Mouse (Mus musculus) T-cell, adult 2 months (primary cell): Measurements from ENCODE around the gene Atp4a.

Experiments used
- DNase-seq: peaks from one replicate; pipeline ENCODE4 v3.0.0; 2022; ENCODE audit warnings: low spot score

Gene Atp4a

GRCm38 (mm10) chr7:30711942-30712341, at the start of gene Atp4a:
Atp4a (plus strand) TSS chr7:30712209.
- DNase-seq = no peak

- DNase-seq = peak; percentile 91
Measured at GRCm38 (mm10) chr7:30664529-30665200, 47.3 kb upstream of the Atp4a start, which contains the start of gene Haus5. Haus5 (minus strand) TSS chr7:30664994.

GRCm38 (mm10) chr7:30665321-30665720, 46.7 kb upstream of the Atp4a start:
- DNase-seq = no peak

GRCm38 (mm10) chr7:30669229-30669628, 42.8 kb upstream of the Atp4a start:
- no peak for DNase-seq

GRCm38 (mm10) chr7:30671480-30671879, 40.5 kb upstream of the Atp4a start, which contains the start of gene Pmis2:
Pmis2 (minus strand) TSS chr7:30671605.
- no peak for DNase-seq

- no peak for DNase-seq
Measured at GRCm38 (mm10) chr7:30678263-30678975, 33.6 kb upstream of the Atp4a start.

GRCm38 (mm10) chr7:30681897-30682296, 30.1 kb upstream of the Atp4a start:
- DNase-seq = no peak

GRCm38 (mm10) chr7:30683425-30683824, 28.6 kb upstream of the Atp4a start:
- DNase-seq = no peak

- no peak for DNase-seq
Measured at GRCm38 (mm10) chr7:30688325-30688724, 23.7 kb upstream of the Atp4a start.

GRCm38 (mm10) chr7:30698101-30698500, 13.9 kb upstream of the Atp4a start:
- DNase-seq = no peak

GRCm38 (mm10) chr7:30698589-30698988, 13.4 kb upstream of the Atp4a start, which contains the start of gene 2200002J24Rik:
2200002J24Rik (plus strand) TSS chr7:30698926.
- no peak for DNase-seq

- no peak for DNase-seq
Measured at GRCm38 (mm10) chr7:30706214-30706882, 5.7 kb upstream of the Atp4a start.

- DNase-seq = no peak
Measured at GRCm38 (mm10) chr7:30707441-30707840, 4.6 kb upstream of the Atp4a start.

- DNase-seq = peak; percentile 64
Measured at GRCm38 (mm10) chr7:30717006-30717715, 5.2 kb downstream of the Atp4a start.

GRCm38 (mm10) chr7:30717716-30718046, 5.7 kb downstream of the Atp4a start:
- DNase-seq = no peak

GRCm38 (mm10) chr7:30719669-30720068, 7.7 kb downstream of the Atp4a start:
- no peak for DNase-seq

GRCm38 (mm10) chr7:30721286-30721685, 9.3 kb downstream of the Atp4a start:
- DNase-seq = no peak

GRCm38 (mm10) chr7:30723274-30723953, 11.4 kb downstream of the Atp4a start:
- no peak for DNase-seq

- DNase-seq = no peak
Measured at GRCm38 (mm10) chr7:30728214-30728613, 16.2 kb downstream of the Atp4a start.

GRCm38 (mm10) chr7:30728739-30729395, 16.9 kb downstream of the Atp4a start:
- peak; percentile 9 for DNase-seq

GRCm38 (mm10) chr7:30729396-30730063, 17.5 kb downstream of the Atp4a start, which contains the start of gene Tmem147:
Tmem147 (minus strand) TSS chr7:30729540.
- peak; percentile 95 for DNase-seq
